Mouse (Mus musculus) kidney, adult 2 months (tissue): ENCODE measurements around the gene Rin3.

Experiments
- CTCF ChIP-seq: fragments of 200-500 bp; conservative IDR thresholded peaks from 2 replicates; pipeline ENCODE4 v1.5.1; 2011; ENCODE audit warnings: low read depth, mild to moderate bottlenecking, control low read depth, low read length, moderate library complexity, mixed read lengths; ENCODE audit not compliant: insufficient read depth, insufficient read length
- POLR2A ChIP-seq: fragments of 200-500 bp; IDR thresholded peaks from one replicate; pipeline ENCODE4 v1.6.1; 2011; ENCODE audit warnings: low read depth, low read length, control low read depth

DNA sequence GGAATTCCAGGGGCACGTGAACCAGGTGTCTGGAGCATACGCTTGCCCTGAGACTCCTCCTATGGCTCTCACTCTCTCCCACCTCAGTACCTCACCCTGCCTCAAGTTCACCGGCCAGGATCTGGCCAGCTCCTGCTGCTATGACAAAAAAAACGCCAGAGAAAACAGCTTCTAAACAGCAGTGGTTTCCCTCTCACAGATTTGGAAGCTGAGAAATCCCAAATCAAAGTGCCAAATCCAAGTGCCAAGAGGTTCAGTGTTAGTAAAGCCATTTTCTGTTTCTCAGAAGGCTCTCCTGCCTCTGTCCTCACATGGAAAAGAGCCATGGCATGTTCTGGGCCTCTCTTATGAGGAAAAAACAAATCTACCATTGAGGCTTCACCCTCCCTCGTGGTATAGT is 11.8 kb downstream of the Rin3 start:
- TF ChIP-seq POLR2A (no peak), CTCF (no peak)
